Mouse (Mus musculus) thymus, adult 2 months (tissue): ENCODE data around the gene Stbd1. TPM values are rescaled to one million over a fixed set of nuclear protein-coding genes. Genes with fewer than 3 reads are reported as not detected.

Experiments
- DNase-seq: peaks from one replicate; pipeline ENCODE4 v3.0.0; 2021
- H3K27ac ChIP-seq: fragments of 200-500 bp; 2 replicates; pipeline ENCODE4 v1.5.1; 2012; ENCODE audit warnings: low read length, control low read depth; ENCODE audit not compliant: control insufficient read depth, insufficient read depth
- H3K27me3 ChIP-seq: fragments of 200-500 bp; 2 replicates; pipeline ENCODE4 v1.6.1; 2012; ENCODE audit warnings: mild to moderate bottlenecking, low read length, moderate library complexity, mixed read lengths; ENCODE audit not compliant: control insufficient read depth, insufficient read depth
- H3K36me3 ChIP-seq: fragments of 200-500 bp; 2 replicates; pipeline ENCODE4 v1.6.1; 2012; ENCODE audit warnings: mild to moderate bottlenecking, low read length, moderate library complexity; ENCODE audit not compliant: control insufficient read depth, insufficient read depth
- H3K4me1 ChIP-seq: fragments of 200-500 bp; replicated peaks from 2 replicates; pipeline ENCODE4 v1.6.1; 2012; ENCODE audit warnings: low read length; ENCODE audit not compliant: control insufficient read depth, insufficient read depth
- H3K4me3 ChIP-seq: fragments of 200-500 bp; 2 replicates; pipeline ENCODE4 v1.5.1; 2012; ENCODE audit warnings: mild to moderate bottlenecking, low read length, control low read depth, moderate library complexity; ENCODE audit not compliant: control insufficient read depth, insufficient read depth
- CTCF ChIP-seq: fragments of 200-500 bp; IDR thresholded peaks from 2 replicates; pipeline ENCODE4 v1.5.1; 2012; ENCODE audit warnings: mild to moderate bottlenecking, control low read depth, low read length, moderate library complexity, borderline replicate concordance; ENCODE audit not compliant: control insufficient read depth, poor library complexity, insufficient read depth; ENCODE audit errors: extremely low read depth
- POLR2A ChIP-seq: fragments of 200-500 bp; IDR thresholded peaks from 2 replicates; pipeline ENCODE4 v1.6.1; 2012; ENCODE audit warnings: mild to moderate bottlenecking, low read length, control low read depth, moderate library complexity; ENCODE audit not compliant: control insufficient read depth, poor library complexity, insufficient read depth; ENCODE audit errors: extremely low read depth
- WGBS: fragments of 180-500 bp; shearing (Covaris S2); methylation state at CpG from one replicate; pipeline ENCODE4 v1.1.7; 2018; 5-methylcytosine and 5-hydroxymethylcytosine counted together
- polyA plus RNA-seq: library from polyadenylated mRNA; depleted of rRNA; stranded (reverse); fragments of >200 nt; gene quantifications from 2 replicates; pipeline ENCODE4 v1.2.3, GENCODE M21; 2012

Gene Stbd1
- polyA plus RNA-seq, 1 experiment, result 0.84 TPM

DNA sequence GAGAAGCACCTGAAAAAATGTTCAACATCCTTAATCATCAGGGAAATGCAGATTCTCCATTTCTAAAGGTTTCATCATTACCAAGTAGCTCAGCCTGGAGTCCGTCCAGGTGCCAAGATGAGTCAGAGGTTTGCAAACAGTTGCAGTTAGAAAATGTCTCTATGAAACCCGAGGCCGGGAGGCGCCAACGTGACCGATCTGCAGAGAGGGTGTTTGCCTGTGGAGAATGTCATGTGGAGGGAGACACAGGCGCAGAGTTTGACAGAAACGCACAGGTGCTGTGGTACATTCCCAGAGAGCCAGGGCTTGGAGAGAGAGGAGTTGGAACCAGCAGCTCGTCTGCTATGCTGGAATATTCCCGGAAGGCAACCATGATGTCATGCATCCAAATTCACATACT lies 3.8 kb upstream of the Stbd1 start:
- Histone ChIP-seq H3K4me1 (peaks cover 5% of the 10 kb centered on the region), H3K4me3 (no peak overlapping the region), H3K27ac (no peak overlapping the region), H3K27me3 (no peaks in the 10 kb centered on the region; the same call in 1 of the 2 replicates), H3K36me3 (no peaks in the 10 kb centered on the region)
- DNase-seq, result no peak
- 83% methylated on average over 10 of the region's 10 CpGs for WGBS
- TF ChIP-seq POLR2A (no peak), CTCF (no peak)

DNA sequence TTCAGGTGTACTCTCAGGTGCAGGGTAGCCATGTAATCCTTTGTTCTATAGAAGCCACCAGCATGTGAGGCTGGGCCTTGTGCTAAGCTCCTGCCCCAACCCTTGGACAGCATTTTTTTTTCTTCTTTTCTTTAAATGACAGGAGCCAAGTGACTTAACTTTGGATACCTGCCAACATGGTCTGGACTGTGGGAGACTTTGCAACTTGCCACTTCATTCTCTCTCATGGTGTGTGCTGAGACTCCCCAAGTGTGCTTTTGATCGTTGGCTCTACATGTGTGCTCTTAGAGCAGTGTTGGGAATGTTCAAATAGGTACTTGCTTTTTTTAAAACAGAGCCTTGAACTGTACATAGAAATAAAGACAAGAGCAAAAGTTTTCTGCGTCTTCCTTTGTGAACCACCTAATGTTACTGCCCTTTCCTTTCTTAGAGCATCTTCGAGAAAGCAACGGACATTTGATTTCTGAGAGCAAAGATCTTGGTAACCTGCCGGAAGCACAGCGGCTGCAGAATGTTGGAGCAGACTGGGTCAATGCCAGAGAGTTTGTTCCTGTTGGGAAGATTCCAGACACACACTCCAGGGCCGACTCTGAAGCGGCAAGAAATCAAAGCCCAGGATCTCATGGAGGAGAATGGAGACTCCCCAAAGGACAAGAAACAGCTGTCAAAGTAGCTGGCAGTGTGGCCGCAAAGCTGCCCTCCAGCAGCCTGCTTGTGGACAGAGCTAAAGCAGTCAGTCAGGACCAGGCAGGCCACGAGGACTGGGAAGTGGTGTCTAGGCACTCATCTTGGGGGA lies 1.8 kb downstream of the Stbd1 start:
- Histone ChIP-seq H3K36me3 (no peaks in the 10 kb centered on the region), H3K4me3 (no peak overlapping the region), H3K27me3 (no peaks in the 10 kb centered on the region; the same call in 1 of the 2 replicates), H3K27ac (no peak overlapping the region), H3K4me1 (peaks cover 5% of the 10 kb centered on the region)
- no peak for DNase-seq
- 82% methylated on average over 10 of the region's 10 CpGs for WGBS
- TF ChIP-seq CTCF (no peak), POLR2A (no peak)

DNA sequence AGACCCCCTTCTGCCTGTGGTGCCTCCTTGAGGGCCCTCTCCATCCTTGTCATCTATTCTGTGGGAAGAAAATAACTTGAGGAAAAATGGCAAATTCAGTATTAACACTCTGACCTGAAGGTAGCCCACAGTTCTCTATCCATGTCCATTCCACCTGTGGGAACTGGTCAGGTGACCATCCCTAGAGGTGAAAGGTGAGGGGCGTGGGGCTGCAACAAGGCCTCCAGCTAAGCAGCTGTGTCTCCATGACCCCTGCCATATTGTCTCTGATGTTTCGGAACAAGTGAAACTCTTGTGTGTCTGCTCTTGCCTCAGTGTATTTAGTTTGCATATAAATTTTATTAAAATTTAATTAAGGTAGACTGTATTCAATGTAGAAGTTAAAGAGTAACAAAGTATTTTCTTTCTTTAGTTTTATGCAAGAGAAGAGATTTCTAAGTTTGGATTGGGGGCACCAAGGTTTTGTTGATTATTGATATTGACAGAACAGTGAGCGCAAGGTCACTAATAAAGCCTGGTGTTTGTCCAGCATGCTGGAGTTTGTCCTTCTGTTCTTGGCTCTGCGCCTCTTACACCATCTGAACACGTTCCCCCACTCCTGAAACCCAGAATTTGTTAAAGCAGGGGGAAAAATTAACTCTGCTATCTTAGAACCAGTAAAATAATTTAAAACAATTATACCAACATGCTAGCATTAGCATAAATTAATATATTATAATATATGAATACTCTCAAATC lies 4.8 kb downstream of the Stbd1 start:
- no peaks in the 10 kb centered on the region; the same call in 1 of the 2 replicates for H3K27me3 ChIP-seq
- no peaks in the 10 kb centered on the region for H3K36me3 ChIP-seq
- H3K4me1 ChIP-seq, result peaks cover under 1% of the 10 kb centered on the region
- no peak overlapping the region for H3K27ac ChIP-seq
- TF ChIP-seq CTCF (no peak), POLR2A (no peak)
- DNase-seq, result no peak
- WGBS, result 92% methylated on average over 5 of the region's 5 CpGs
- no peak overlapping the region for H3K4me3 ChIP-seq

DNA sequence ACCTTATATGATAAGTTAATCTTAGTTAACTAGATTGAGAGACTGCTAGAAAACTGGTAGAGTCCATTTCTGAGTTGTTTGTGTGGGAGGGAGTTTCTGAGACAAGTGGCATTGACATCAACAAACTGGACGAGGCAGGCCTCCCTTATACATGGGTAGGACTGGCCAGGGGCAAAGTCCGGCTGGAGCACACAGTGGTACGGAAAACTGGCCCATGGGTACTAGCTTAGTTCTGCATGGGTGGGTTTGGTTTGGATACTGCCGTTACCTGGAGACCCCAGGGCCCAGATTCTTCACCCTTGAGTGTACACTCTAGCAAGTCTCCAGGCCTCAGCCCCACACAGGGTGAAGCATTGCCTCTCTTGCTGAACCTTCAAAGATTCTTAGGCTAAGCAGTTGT lies 9.9 kb downstream of the Stbd1 start:
- TF ChIP-seq CTCF (no peak), POLR2A (no peak)

DNA sequence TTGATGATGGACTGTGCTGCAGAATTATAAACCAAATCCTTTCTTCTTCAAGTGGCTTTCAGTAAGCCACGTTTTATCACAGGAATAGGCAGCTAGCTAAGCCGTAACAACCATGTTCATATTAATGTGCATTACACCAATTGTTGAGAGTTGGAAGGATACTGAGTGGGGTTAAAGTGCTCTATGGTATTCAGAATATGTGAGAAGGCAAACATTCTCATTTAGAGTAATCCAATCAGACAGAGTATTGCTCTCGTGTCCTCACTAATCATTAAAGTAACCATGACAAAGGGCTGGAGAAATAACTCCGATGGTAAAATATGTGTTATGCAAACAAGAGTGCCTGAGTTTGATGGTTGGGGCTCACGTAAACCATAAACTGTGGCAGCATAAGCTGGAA lies 19.0 kb downstream of the Stbd1 start:
- no peak overlapping the region for H3K4me3 ChIP-seq
- H3K27ac ChIP-seq, result no peak overlapping the region
- no peak for DNase-seq
- WGBS, result 94% methylated on average over 5 of the region's 5 CpGs
- no peaks in the 10 kb centered on the region for H3K27me3 ChIP-seq
- H3K36me3 ChIP-seq, result no peaks in the 10 kb centered on the region
- TF ChIP-seq POLR2A, result no peak
- TF ChIP-seq CTCF, result no peak
- no peaks in the 10 kb centered on the region for H3K4me1 ChIP-seq

More for the DNA sequence above, 9.9 kb downstream of the Stbd1 start:
- WGBS, result 98% methylated on average over 4 of the region's 4 CpGs
- Histone ChIP-seq H3K27ac (no peak overlapping the region), H3K4me1 (no peaks in the 10 kb centered on the region), H3K4me3 (no peak overlapping the region), H3K36me3 (no peaks in the 10 kb centered on the region), H3K27me3 (no peaks in the 10 kb centered on the region)
- DNase-seq, result no peak

DNA sequence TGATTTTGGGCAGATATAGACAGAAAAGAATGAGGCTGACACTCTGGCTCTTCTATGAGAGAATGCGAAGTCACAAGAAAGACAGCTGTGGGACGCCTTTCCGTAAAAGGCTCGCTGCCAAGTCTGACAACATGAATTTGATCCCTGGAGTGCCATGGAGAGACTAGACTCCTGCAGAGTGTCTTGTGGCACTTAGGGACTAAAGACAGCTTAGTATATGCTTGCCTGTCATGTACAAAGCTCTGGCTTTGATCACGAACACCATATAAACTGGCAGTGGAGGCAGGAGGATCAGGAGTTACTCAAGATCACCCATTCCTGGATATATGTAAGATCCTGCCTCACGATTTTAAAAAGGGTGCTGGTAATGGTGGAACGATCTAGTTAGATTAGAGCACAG lies 25.1 kb downstream of the Stbd1 start:
- 74% methylated on average over 7 of the region's 7 CpGs for WGBS
- no peaks in the 10 kb centered on the region for H3K27me3 ChIP-seq
- H3K4me3 ChIP-seq, result no peak overlapping the region
- H3K27ac ChIP-seq, result no peak overlapping the region
- no peak for DNase-seq
- H3K4me1 ChIP-seq, result no peaks in the 10 kb centered on the region
- no peak for TF ChIP-seq CTCF
- no peak for TF ChIP-seq POLR2A
- no peaks in the 10 kb centered on the region for H3K36me3 ChIP-seq
